Mouse (Mus musculus): ENCODE measurements around the gene Cxcl2. TPM values are rescaled to one million over a fixed set of nuclear protein-coding genes. Genes with fewer than 3 reads are reported as not detected.
A peak's percentile ranks its signal among the peaks of the same experiment; 100 is the strongest.

Cxcl2 gene
- polyA plus RNA-seq, 1 experiment from 2014 or later, result not detected

DNA sequence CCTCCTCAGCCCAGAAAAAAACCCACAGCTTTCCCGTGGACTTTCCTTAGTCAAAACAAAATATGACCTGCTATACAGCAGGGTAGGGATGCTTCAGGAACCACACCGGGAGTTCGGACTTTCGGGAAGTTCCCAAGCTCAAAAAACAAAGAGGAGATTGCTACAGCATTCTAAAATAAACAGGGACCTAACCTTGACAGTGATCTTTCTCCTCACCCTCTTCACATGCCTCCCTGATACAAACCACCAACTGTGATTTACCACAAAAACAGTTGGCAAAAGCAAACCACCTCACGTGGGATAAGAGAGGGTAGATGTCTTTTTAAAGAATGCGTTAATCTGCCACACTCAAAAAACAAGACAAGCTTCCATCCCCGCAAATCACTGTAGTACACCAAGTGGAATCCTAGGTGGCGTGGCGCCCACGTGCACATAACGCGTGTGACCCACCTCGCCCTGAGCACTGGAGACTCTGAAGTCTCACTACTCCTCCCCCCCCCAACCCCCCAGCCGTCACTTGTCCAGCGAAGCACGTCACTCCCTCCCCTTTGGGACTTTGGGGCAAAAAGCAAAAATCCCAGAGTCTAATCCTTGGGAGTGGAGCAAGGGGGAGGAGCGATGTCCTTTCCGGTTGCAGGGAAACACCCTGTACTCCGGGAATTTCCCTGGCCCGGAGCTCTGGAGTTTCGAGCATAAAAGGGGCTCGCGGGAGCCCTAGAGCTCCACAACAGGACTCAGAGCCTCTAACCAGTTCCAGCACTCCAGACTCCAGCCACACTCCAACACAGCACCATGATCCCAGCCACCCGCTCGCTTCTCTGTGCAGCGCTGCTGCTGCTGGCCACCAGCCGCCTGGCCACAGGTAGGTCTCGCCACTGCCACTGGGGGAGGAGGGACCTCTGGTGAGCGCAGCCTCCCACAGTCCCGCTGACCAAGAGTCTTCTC, 12.9 kb upstream of the Cxcl2 start, which contains the start of gene Cxcl1:
Cxcl1 (plus strand) TSS at position 723 of the 945 bp plus-strand sequence.
- Histone ChIP-seq H3K4me3 (ENCODE audit: low read depth, low read length) (peak within 1 kb of the TSS; percentile 44), H3K27ac (ENCODE audit: low read depth, low read length) (no peak within 1 kb of the TSS), H3K27me3 (ENCODE audit: control insufficient read depth, insufficient read depth, low read length) (no peaks in the 10 kb centered on the region), H3K4me2 (peak within 1 kb of the TSS; percentile 83), H3K9me3 (ENCODE audit: control insufficient read depth, low read length) (no peaks in the 10 kb centered on the region), H3K4me1 (ENCODE audit: control insufficient read depth, insufficient read depth, low read length) (no peaks in the 10 kb centered on the region), H3K36me3 (ENCODE audit: control insufficient read depth, insufficient read depth, low read length) (no peaks in the 10 kb centered on the region), H3K9ac (ENCODE audit: low read length) (peak within 1 kb of the TSS; percentile 57)
- peak; percentile 93 for DNase-seq (ENCODE audit: low spot score, missing footprints)
- 10% methylated on average over 30 of the region's 30 CpGs for WGBS
- ATAC-seq (ENCODE audit: low FRiP score), result peak; percentile 86

DNA sequence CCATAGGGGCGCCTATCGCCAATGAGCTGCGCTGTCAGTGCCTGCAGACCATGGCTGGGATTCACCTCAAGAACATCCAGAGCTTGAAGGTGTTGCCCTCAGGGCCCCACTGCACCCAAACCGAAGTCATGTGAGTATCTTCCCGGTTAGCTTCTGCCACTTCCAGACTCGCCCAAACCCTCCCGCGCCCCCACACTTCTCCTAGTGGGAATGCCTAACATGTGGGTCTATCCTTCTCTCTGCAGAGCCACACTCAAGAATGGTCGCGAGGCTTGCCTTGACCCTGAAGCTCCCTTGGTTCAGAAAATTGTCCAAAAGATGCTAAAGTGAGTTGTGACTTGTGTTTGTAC, 12.2 kb upstream of the Cxcl2 start:
- Histone ChIP-seq H3K9me3 (ENCODE audit: control insufficient read depth, low read length) (no peaks in the 10 kb centered on the region), H3K4me1 (ENCODE audit: control insufficient read depth, insufficient read depth, low read length) (no peaks in the 10 kb centered on the region), H3K36me3 (ENCODE audit: control insufficient read depth, insufficient read depth, low read length) (no peaks in the 10 kb centered on the region), H3K9ac (ENCODE audit: low read length) (no peak overlapping the region; the same call in 1 of the 2 replicates), H3K27ac (ENCODE audit: low read depth, low read length) (no peak overlapping the region), H3K4me3 (ENCODE audit: low read depth, low read length) (peak overlapping the region; percentile 44), H3K4me2 (peak overlapping the region; percentile 83), H3K27me3 (ENCODE audit: control insufficient read depth, insufficient read depth, low read length) (no peaks in the 10 kb centered on the region)
- no peak for DNase-seq (ENCODE audit: low spot score, missing footprints)
- ATAC-seq (ENCODE audit: low FRiP score), result no peak
- WGBS, result 19% methylated on average over 10 of the region's 10 CpGs

DNA sequence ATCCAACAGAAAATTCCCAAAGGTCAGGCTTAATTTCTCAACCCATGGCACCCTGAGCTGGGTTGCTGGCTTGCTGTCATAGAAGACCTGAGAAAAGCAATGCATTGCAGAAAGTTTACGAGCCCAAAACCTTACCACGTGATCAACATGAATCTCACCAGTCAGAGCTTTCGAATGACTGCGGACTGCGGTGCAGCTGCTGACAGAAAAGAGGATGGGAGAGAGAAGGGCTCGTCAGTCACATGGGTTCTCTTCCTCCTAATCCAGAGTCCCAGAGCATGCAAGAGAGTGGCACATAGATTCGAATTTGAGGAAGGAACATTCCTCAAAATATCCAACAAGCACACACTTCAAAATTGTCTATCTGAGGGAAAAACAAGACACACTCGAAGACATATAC, 9.4 kb upstream of the Cxcl2 start:
- no peaks in the 10 kb centered on the region for H3K27me3 ChIP-seq (ENCODE audit: control insufficient read depth, insufficient read depth, low read length)
- no peaks in the 10 kb centered on the region for H3K4me1 ChIP-seq (ENCODE audit: control insufficient read depth, insufficient read depth, low read length)
- no peaks in the 10 kb centered on the region for H3K9me3 ChIP-seq (ENCODE audit: control insufficient read depth, low read length)
- no peak overlapping the region for H3K4me2 ChIP-seq
- H3K36me3 ChIP-seq (ENCODE audit: control insufficient read depth, insufficient read depth, low read length), result no peaks in the 10 kb centered on the region
- no peak overlapping the region for H3K27ac ChIP-seq (ENCODE audit: low read depth, low read length)
- no peak for ATAC-seq (ENCODE audit: low FRiP score)
- DNase-seq (ENCODE audit: low spot score, missing footprints), result no peak
- H3K4me3 ChIP-seq (ENCODE audit: low read depth, low read length), result no peak overlapping the region
- WGBS, result 66% methylated on average over 8 of the region's 8 CpGs
- no peak overlapping the region for H3K9ac ChIP-seq (ENCODE audit: low read length)

DNA sequence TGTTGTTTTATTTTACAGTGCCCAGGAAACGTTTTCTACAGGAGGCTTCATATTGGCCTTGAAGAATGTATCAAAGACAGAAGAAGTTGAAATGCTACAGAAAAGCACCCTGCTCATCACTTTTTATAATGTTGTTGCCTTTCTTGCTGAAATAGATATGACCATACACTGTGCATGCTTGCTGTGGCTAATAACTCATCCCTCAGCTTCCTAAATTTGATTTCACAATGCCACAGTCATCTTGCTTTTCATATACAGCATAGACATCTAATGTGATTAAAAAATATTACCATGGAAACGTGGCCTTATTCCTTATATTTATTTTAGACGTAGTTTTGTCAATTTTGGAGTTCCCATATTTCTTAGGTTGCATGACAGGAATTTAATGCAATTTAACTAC, 6.2 kb upstream of the Cxcl2 start:
- Histone ChIP-seq H3K27ac (ENCODE audit: low read depth, low read length) (no peak overlapping the region), H3K4me3 (ENCODE audit: low read depth, low read length) (no peak overlapping the region), H3K27me3 (ENCODE audit: control insufficient read depth, insufficient read depth, low read length) (no peaks in the 10 kb centered on the region), H3K9me3 (ENCODE audit: control insufficient read depth, low read length) (no peaks in the 10 kb centered on the region), H3K9ac (ENCODE audit: low read length) (no peak overlapping the region), H3K4me1 (ENCODE audit: control insufficient read depth, insufficient read depth, low read length) (no peaks in the 10 kb centered on the region), H3K36me3 (ENCODE audit: control insufficient read depth, insufficient read depth, low read length) (no peaks in the 10 kb centered on the region), H3K4me2 (no peak overlapping the region)
- DNase-seq (ENCODE audit: low spot score, missing footprints) (no peak), ATAC-seq (ENCODE audit: low FRiP score) (no peak)
- WGBS, result 68% methylated on average over 3 of the region's 3 CpGs

DNA sequence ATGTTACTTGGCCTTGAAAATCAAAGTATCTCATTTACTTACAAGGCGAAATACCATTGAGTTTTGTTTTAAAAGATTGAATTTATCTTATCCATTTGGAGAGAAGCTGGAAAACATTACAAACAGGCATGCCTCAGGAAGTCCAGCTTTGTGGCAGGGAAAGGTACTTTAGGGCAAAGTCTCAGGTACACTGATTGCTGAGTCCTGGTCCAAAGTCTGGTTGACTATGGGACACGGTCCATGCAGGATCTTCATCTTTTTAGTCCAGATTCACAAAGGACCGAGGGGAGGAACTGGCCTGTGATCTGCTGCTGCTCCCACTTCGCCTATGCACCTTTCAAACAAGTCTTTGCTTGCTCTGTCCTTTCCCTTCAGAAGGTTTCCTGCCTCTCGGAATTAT, 4.4 kb upstream of the Cxcl2 start:
- 80% methylated on average over 5 of the region's 5 CpGs for WGBS
- Histone ChIP-seq H3K4me3 (ENCODE audit: low read depth, low read length) (no peak overlapping the region), H3K9me3 (ENCODE audit: control insufficient read depth, low read length) (no peaks in the 10 kb centered on the region), H3K36me3 (ENCODE audit: control insufficient read depth, insufficient read depth, low read length) (no peaks in the 10 kb centered on the region), H3K4me2 (no peak overlapping the region), H3K9ac (ENCODE audit: low read length) (no peak overlapping the region), H3K27ac (ENCODE audit: low read depth, low read length) (no peak overlapping the region), H3K27me3 (ENCODE audit: control insufficient read depth, insufficient read depth, low read length) (peaks cover 3% of the 10 kb centered on the region; the same call in 1 of the 2 replicates), H3K4me1 (ENCODE audit: control insufficient read depth, insufficient read depth, low read length) (peaks cover 3% of the 10 kb centered on the region)
- DNase-seq (ENCODE audit: low spot score, missing footprints) (no peak), ATAC-seq (ENCODE audit: low FRiP score) (no peak)

DNA sequence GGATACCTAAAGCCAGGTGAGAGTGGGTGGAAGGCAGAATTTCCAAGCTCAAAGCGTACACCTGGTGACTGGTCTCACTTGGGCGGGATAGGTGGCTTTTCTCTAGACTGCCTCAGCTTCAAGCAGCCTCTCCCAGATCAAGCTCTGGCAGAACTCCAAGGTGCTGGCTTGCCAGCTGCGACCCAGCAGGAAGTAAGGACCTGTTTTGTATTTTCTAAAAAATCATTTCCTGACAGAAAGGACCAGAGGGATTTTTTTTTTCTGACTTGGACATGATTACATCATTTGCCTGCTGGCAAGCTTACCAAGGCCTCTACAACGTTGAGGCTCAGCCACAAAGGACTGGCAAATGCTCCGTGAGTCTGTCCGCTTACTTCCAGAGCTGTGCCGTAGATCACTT, 3.5 kb upstream of the Cxcl2 start:
- ATAC-seq (ENCODE audit: low FRiP score), result no peak

DNA sequence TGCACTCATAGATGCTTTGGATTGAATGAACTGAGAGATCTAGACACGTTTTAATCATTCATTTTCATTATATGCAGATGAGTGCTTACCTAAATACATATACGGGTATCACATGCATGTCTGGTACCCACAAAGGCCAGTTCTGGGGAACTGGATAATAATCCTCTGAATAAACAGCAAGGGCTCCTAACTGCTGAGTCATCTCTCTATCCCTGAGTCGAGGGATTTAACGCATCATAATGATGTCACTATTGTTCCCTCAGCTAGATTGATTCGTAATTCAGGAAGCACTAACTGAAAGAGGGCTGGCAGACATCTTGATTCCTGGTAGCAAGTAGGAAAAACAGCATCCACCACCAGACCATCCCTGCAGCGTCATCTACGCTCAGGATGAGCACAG, 3.0 kb upstream of the Cxcl2 start:
- DNase-seq (ENCODE audit: low spot score, missing footprints) (peak; percentile 84), ATAC-seq (ENCODE audit: low FRiP score) (no peak)
- Histone ChIP-seq H3K4me3 (ENCODE audit: low read depth, low read length) (no peak overlapping the region), H3K27ac (ENCODE audit: low read depth, low read length) (no peak overlapping the region), H3K4me1 (ENCODE audit: control insufficient read depth, insufficient read depth, low read length) (peaks cover 3% of the 10 kb centered on the region), H3K9me3 (ENCODE audit: control insufficient read depth, low read length) (no peaks in the 10 kb centered on the region), H3K9ac (ENCODE audit: low read length) (no peak overlapping the region), H3K36me3 (ENCODE audit: control insufficient read depth, insufficient read depth, low read length) (no peaks in the 10 kb centered on the region), H3K4me2 (no peak overlapping the region), H3K27me3 (ENCODE audit: control insufficient read depth, insufficient read depth, low read length) (peaks cover 6% of the 10 kb centered on the region; the same call in 1 of the 2 replicates)
- whole genome bisulfite sequencing, result 71% methylated on average over 7 of the region's 7 CpGs

More for the DNA sequence above, 3.5 kb upstream of the Cxcl2 start:
- Histone ChIP-seq H3K9ac (ENCODE audit: low read length) (no peak overlapping the region), H3K4me1 (ENCODE audit: control insufficient read depth, insufficient read depth, low read length) (peaks cover 3% of the 10 kb centered on the region), H3K27ac (ENCODE audit: low read depth, low read length) (no peak overlapping the region), H3K9me3 (ENCODE audit: control insufficient read depth, low read length) (no peaks in the 10 kb centered on the region), H3K4me3 (ENCODE audit: low read depth, low read length) (no peak overlapping the region), H3K27me3 (ENCODE audit: control insufficient read depth, insufficient read depth, low read length) (peaks cover 6% of the 10 kb centered on the region; the same call in 1 of the 2 replicates), H3K36me3 (ENCODE audit: control insufficient read depth, insufficient read depth, low read length) (no peaks in the 10 kb centered on the region), H3K4me2 (no peak overlapping the region)
- DNase-seq (ENCODE audit: low spot score, missing footprints), result no peak
- WGBS, result 75% methylated on average over 7 of the region's 7 CpGs

DNA sequence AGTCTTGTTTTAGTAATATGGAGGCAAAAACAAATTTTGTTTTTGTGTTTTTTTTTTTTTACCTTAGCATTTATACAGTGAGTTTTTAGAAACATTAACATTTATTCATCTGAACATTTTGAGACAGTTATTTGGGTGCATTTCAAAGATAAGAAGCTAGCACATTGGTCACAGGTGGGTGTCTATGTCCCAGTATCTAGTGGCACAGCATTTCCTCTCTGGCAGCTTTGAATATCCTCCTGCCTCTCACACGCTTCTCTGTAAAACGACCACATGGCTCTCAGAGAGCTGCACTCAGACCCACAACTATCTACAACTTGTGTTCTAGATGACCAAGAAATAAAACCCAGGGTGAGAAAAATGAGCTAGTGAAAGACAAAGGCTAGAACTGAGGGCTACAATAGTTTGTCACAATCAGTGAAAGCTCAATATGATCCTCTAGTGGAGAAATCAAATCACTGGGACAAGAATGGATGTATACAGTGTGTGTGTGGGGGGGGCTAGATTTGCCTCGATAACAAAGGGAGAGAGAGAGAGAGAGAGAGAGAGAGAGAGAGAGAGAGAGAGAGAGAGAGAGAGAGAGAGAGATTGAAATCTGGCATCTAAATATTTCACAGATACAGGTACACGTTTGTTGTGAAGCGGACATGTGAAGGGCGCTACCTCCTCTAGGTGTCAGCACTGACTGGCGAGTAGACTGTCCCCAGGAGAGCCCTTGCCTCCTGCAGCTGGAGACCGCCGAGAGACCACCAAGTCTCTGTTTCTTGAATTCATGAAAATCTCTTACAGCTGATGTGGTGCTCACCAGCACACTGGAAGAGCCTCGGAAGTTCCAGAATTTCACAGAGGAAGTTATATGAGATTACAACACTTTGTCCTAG, 1.1 kb upstream of the Cxcl2 start:
- no peaks in the 10 kb centered on the region for H3K9me3 ChIP-seq (ENCODE audit: control insufficient read depth, low read length)
- no peak overlapping the region for H3K27ac ChIP-seq (ENCODE audit: low read depth, low read length)
- peaks cover 3% of the 10 kb centered on the region for H3K4me1 ChIP-seq (ENCODE audit: control insufficient read depth, insufficient read depth, low read length)
- ATAC-seq (ENCODE audit: low FRiP score) (peak; percentile 70), DNase-seq (ENCODE audit: low spot score, missing footprints) (peak; percentile 82)
- 12% methylated on average over 10 of the region's 10 CpGs for WGBS
- H3K9ac ChIP-seq (ENCODE audit: low read length), result no peak overlapping the region
- H3K27me3 ChIP-seq (ENCODE audit: control insufficient read depth, insufficient read depth, low read length), result peaks cover 6% of the 10 kb centered on the region; the same call in 1 of the 2 replicates
- peak overlapping the region; percentile 61 for H3K4me2 ChIP-seq
- H3K36me3 ChIP-seq (ENCODE audit: control insufficient read depth, insufficient read depth, low read length), result no peaks in the 10 kb centered on the region
- peak overlapping the region; percentile 28; the same call in 1 of the 2 replicates for H3K4me3 ChIP-seq (ENCODE audit: low read depth, low read length)
